Mouse (Mus musculus): ENCODE measurements around the gene Syne3. TPM values are rescaled to one million over a fixed set of nuclear protein-coding genes. Genes with fewer than 3 reads are reported as not detected.

The Syne3 gene
- total and polyA plus RNA-seq, 3 experiments: 2.3 to 8.5 (median 7.0) TPM

DNA sequence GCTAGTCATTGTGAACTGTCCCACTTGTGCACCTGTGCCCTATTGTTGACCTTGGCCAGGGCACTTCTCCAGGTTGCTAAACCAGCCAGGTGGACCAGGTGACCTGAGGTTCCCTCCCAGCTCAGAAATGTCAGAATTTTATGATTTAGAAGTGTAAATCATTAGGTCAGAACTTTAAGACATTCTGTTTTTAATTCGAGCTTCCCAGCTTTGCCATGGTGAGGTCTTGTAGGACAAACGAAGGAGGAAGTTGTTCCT is 4.0 kb downstream of the Syne3 start:
- intact Hi-C loops (cut with DNase I): no loop called here
- TF ChIP-seq POLR2A (IDR thresholded peaks at IDR 0.05; ENCODE audit: insufficient read depth, low read depth, low read length): no peak
- peaks cover 20% of the 10 kb centered on the region for H3K4me1 ChIP-seq (ENCODE audit: control insufficient read depth, insufficient read depth, low read length)
- no peaks in the 10 kb centered on the region for H3K36me3 ChIP-seq (ENCODE audit: control insufficient read depth, insufficient read depth, low read length)
- no peaks in the 10 kb centered on the region for H3K27me3 ChIP-seq (ENCODE audit: control insufficient read depth, insufficient read depth, low read length)
- WGBS: 73% methylated on average over 2 of the region's 2 CpGs
- no peak for DNase-seq
- H3K4me3 ChIP-seq: no peak overlapping the region
- H3K9ac ChIP-seq (ENCODE audit: low read depth, low read length): no peak overlapping the region
- H3K79me2 ChIP-seq (replicated peaks; ENCODE audit: control insufficient read depth, insufficient read depth, low read length): no peaks in the 10 kb centered on the region
- peak overlapping the region; percentile 15 for H3K27ac ChIP-seq

GRCm38 (mm10) chr12:105004956-105005714 is 4.5 kb downstream of the Syne3 start:
- no peaks in the 10 kb centered on the region for H3K79me2 ChIP-seq (replicated peaks; ENCODE audit: control insufficient read depth, insufficient read depth, low read length)
- peak overlapping the region; percentile 15 for H3K27ac ChIP-seq
- H3K4me3 ChIP-seq: no peak overlapping the region
- no peaks in the 10 kb centered on the region for H3K36me3 ChIP-seq (ENCODE audit: control insufficient read depth, insufficient read depth, low read length)
- TF ChIP-seq POLR2A (IDR thresholded peaks at IDR 0.05; ENCODE audit: insufficient read depth, low read depth, low read length) (no peak), EP300 (IDR thresholded peaks at IDR 0.05; ENCODE audit: insufficient read depth, low read depth, low read length) (no peak), CTCF (IDR thresholded peaks at IDR 0.05) (no peak)
- intact Hi-C loops (cut with DNase I): no loop called here
- 51% methylated on average over 22 of the region's 22 CpGs for WGBS
- peaks cover 19% of the 10 kb centered on the region for H3K4me1 ChIP-seq (ENCODE audit: control insufficient read depth, insufficient read depth, low read length)
- no peaks in the 10 kb centered on the region for H3K27me3 ChIP-seq (ENCODE audit: control insufficient read depth, insufficient read depth, low read length)
- DNase-seq: no peak
- no peak overlapping the region for H3K9ac ChIP-seq (ENCODE audit: low read depth, low read length)

GRCm38 (mm10) chr12:105003715-105004114 is 5.9 kb downstream of the Syne3 start:
- intact Hi-C loops (cut with DNase I): no loop called here
- no peak overlapping the region for H3K27ac ChIP-seq
- no peaks in the 10 kb centered on the region for H3K27me3 ChIP-seq (ENCODE audit: control insufficient read depth, insufficient read depth, low read length)
- WGBS: 39% methylated on average over 3 of the region's 3 CpGs
- H3K9ac ChIP-seq (ENCODE audit: low read depth, low read length): no peak overlapping the region
- DNase-seq: no peak
- 0 out of 2 replicates have a peak, but pooled peaks cover 1% of the 10 kb centered on the region for H3K79me2 ChIP-seq (replicated peaks; ENCODE audit: control insufficient read depth, insufficient read depth, low read length)
- TF ChIP-seq EP300 (IDR thresholded peaks at IDR 0.05; ENCODE audit: insufficient read depth, low read depth, low read length) (no peak), CTCF (IDR thresholded peaks at IDR 0.05) (no peak), POLR2A (IDR thresholded peaks at IDR 0.05; ENCODE audit: insufficient read depth, low read depth, low read length) (no peak)
- peaks cover 14% of the 10 kb centered on the region for H3K4me1 ChIP-seq (ENCODE audit: control insufficient read depth, insufficient read depth, low read length)
- H3K4me3 ChIP-seq: no peak overlapping the region
- no peaks in the 10 kb centered on the region for H3K36me3 ChIP-seq (ENCODE audit: control insufficient read depth, insufficient read depth, low read length)

GRCm38 (mm10) chr12:105003158-105003557 is 6.5 kb downstream of the Syne3 start:
- intact Hi-C loops (cut with DNase I): no loop called here
- TF ChIP-seq EP300 (IDR thresholded peaks at IDR 0.05; ENCODE audit: insufficient read depth, low read depth, low read length) (no peak), CTCF (IDR thresholded peaks at IDR 0.05) (no peak), POLR2A (IDR thresholded peaks at IDR 0.05; ENCODE audit: insufficient read depth, low read depth, low read length) (no peak)
- Histone ChIP-seq H3K4me3 (no peak overlapping the region), H3K9ac (ENCODE audit: low read depth, low read length) (no peak overlapping the region), H3K36me3 (ENCODE audit: control insufficient read depth, insufficient read depth, low read length) (no peaks in the 10 kb centered on the region), H3K27ac (no peak overlapping the region), H3K79me2 (replicated peaks; ENCODE audit: control insufficient read depth, insufficient read depth, low read length) (0 out of 2 replicates have a peak, but pooled peaks cover 1% of the 10 kb centered on the region), H3K4me1 (ENCODE audit: control insufficient read depth, insufficient read depth, low read length) (peaks cover 14% of the 10 kb centered on the region), H3K27me3 (ENCODE audit: control insufficient read depth, insufficient read depth, low read length) (no peaks in the 10 kb centered on the region)
- no peak for DNase-seq
- WGBS: 67% methylated on average over 9 of the region's 9 CpGs

- no peak for DNase-seq
- intact Hi-C loops (cut with DNase I): no loop called here
- Histone ChIP-seq H3K79me2 (replicated peaks; ENCODE audit: control insufficient read depth, insufficient read depth, low read length) (0 out of 2 replicates have a peak, but pooled peaks cover 1% of the 10 kb centered on the region), H3K27me3 (ENCODE audit: control insufficient read depth, insufficient read depth, low read length) (no peaks in the 10 kb centered on the region), H3K4me3 (no peak overlapping the region), H3K36me3 (ENCODE audit: control insufficient read depth, insufficient read depth, low read length) (no peaks in the 10 kb centered on the region), H3K4me1 (ENCODE audit: control insufficient read depth, insufficient read depth, low read length) (peaks cover 14% of the 10 kb centered on the region), H3K27ac (no peak overlapping the region), H3K9ac (ENCODE audit: low read depth, low read length) (no peak overlapping the region)
- TF ChIP-seq EP300 (IDR thresholded peaks at IDR 0.05; ENCODE audit: insufficient read depth, low read depth, low read length) (no peak), CTCF (IDR thresholded peaks at IDR 0.05) (0 out of 2 replicates have a peak, but pooled peaks have one; percentile 9)
- 85% methylated on average over 10 of the region's 10 CpGs for WGBS
Observed at GRCm38 (mm10) chr12:105002340-105003132, 7.1 kb downstream of the Syne3 start.

GRCm38 (mm10) chr12:105001317-105001716 is 8.3 kb downstream of the Syne3 start:
- no peaks in the 10 kb centered on the region for H3K27me3 ChIP-seq (ENCODE audit: control insufficient read depth, insufficient read depth, low read length)
- H3K79me2 ChIP-seq (replicated peaks; ENCODE audit: control insufficient read depth, insufficient read depth, low read length): 0 out of 2 replicates have a peak, but pooled peaks cover 1% of the 10 kb centered on the region
- H3K4me1 ChIP-seq (ENCODE audit: control insufficient read depth, insufficient read depth, low read length): peaks cover 14% of the 10 kb centered on the region
- no peak for TF ChIP-seq CTCF (IDR thresholded peaks at IDR 0.05)
- WGBS: 75% methylated on average over 9 of the region's 9 CpGs
- no peak overlapping the region for H3K4me3 ChIP-seq
- H3K9ac ChIP-seq (ENCODE audit: low read depth, low read length): no peak overlapping the region
- no peak for DNase-seq
- H3K36me3 ChIP-seq (ENCODE audit: control insufficient read depth, insufficient read depth, low read length): no peaks in the 10 kb centered on the region
- H3K27ac ChIP-seq: no peak overlapping the region
- intact Hi-C loops (cut with DNase I): no loop called here
